Mouse (Mus musculus) forebrain, embryonic 15.5 days (tissue): ENCODE measurements around the gene Hyal5. TPM values are rescaled to one million over a fixed set of nuclear protein-coding genes. Genes with fewer than 3 reads are reported as not detected.

Source experiments
- ATAC-seq: fragments of 200-750 bp; cut with Nextera tagmentation; replicated peaks from 2 replicates; pipeline ENCODE4 v1.8.0; 2017; ENCODE audit warnings: mild to moderate bottlenecking, moderate TSS enrichment, moderate library complexity
- H3K27ac ChIP-seq: fragments of 300-500 bp; sonication (generic); replicated peaks from 2 replicates; pipeline ENCODE4 v1.5.1; 2015; ENCODE audit warnings: mild to moderate bottlenecking, inconsistent platforms
- H3K27me3 ChIP-seq: fragments of 300-500 bp; sonication (generic); 2 replicates; pipeline ENCODE4 v1.6.1; 2015; ENCODE audit warnings: inconsistent platforms
- H3K36me3 ChIP-seq: fragments of 300-500 bp; sonication (generic); 2 replicates; pipeline ENCODE4 v1.6.1; 2015; ENCODE audit warnings: mild to moderate bottlenecking, inconsistent platforms
- H3K4me1 ChIP-seq: fragments of 300-500 bp; sonication (generic); 2 replicates; pipeline ENCODE4 v1.6.1; 2015; ENCODE audit warnings: inconsistent platforms
- H3K4me2 ChIP-seq: fragments of 300-500 bp; sonication (generic); replicated peaks from 2 replicates; pipeline ENCODE4 v1.6.1; 2015; ENCODE audit warnings: mild to moderate bottlenecking, inconsistent platforms
- H3K4me3 ChIP-seq: fragments of 300-500 bp; sonication (generic); 2 replicates; pipeline ENCODE4 v1.5.1; 2015; ENCODE audit warnings: mild to moderate bottlenecking, inconsistent platforms
- H3K9ac ChIP-seq: fragments of 300-500 bp; sonication (generic); replicated peaks from 2 replicates; pipeline ENCODE4 v1.6.1; 2015; ENCODE audit warnings: mild to moderate bottlenecking, inconsistent platforms
- H3K9me3 ChIP-seq: fragments of 300-500 bp; sonication (generic); 2 replicates; pipeline ENCODE4 v1.6.1; 2016; ENCODE audit warnings: inconsistent platforms
- WGBS: fragments of 180-500 bp; shearing (Covaris S2); methylation state at CpG from one replicate; pipeline ENCODE4 v1.1.7; 2015; ENCODE audit warnings: mixed read lengths; 5-methylcytosine and 5-hydroxymethylcytosine counted together
- polyA plus RNA-seq: library from polyadenylated mRNA; unstranded; fragments of >200 nt; fragmentation: Nextera tagmentation; extraction: Ambion mirVana; gene quantifications from 2 replicates; pipeline ENCODE4 v1.2.1, GENCODE M21; 2015

Hyal5 gene
- not detected in 2 replicates for polyA plus RNA-seq

DNA sequence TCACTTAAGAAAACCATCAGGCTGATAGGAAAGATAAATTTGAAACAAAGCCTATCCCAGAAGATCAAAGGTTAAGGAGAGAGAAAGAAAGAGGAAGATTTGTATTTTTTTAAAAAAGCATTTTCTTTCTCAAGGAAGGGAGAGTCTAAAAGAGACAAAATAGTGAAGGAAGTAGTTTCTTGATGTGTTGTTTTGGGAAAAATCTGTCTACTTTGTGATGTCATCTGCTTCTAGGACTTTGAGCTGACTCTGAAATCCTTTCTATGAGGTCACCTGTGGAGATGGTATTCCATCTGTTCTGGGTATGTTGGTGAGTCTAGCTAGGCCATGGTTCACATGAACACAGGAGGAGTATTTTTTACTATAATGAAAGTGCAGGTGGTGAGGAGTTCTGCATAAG is at the start of gene Hyal5:
Gene Hyal5 (plus strand): TSS at position 301 of the 400 bp plus-strand sequence.
- no peaks in the 10 kb centered on the region for H3K27me3 ChIP-seq
- no peaks in the 10 kb centered on the region for H3K9me3 ChIP-seq
- H3K4me1 ChIP-seq: no peaks in the 10 kb centered on the region
- H3K4me2 ChIP-seq: no peak within 1 kb of the TSS
- no peak within 1 kb of the TSS for H3K9ac ChIP-seq
- no peak within 1 kb of the TSS for H3K27ac ChIP-seq
- ATAC-seq: no peak
- H3K36me3 ChIP-seq: no peaks in the 10 kb centered on the region
- no peak within 1 kb of the TSS for H3K4me3 ChIP-seq

DNA sequence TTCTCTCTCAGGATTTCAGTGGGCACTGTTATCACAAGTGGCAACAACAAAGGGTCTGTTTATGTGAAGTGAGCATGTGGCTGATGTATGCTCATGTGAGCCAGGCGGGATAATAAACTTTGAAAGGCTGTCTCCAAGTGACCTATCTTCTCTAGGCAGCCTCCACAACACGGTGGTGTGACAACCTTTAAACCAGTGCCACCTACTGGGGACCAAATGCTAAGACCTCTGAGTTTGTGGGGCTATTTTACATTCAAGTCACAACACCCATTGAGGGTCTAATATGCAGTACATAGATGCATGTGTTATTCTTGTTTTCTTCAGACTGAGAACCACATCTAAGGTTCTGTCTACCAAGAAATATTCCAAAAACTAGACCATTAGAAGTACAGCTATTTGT is 35.7 kb upstream of the Hyal5 start:
- H3K4me3 ChIP-seq: no peak overlapping the region
- no peak for ATAC-seq
- no peaks in the 10 kb centered on the region for H3K27me3 ChIP-seq
- WGBS: 55% methylated on average over 2 of the region's 2 CpGs
- H3K9me3 ChIP-seq: no peaks in the 10 kb centered on the region
- no peak overlapping the region for H3K9ac ChIP-seq
- H3K4me1 ChIP-seq: no peaks in the 10 kb centered on the region
- no peaks in the 10 kb centered on the region for H3K36me3 ChIP-seq
- H3K27ac ChIP-seq: no peak overlapping the region
- no peak overlapping the region for H3K4me2 ChIP-seq

DNA sequence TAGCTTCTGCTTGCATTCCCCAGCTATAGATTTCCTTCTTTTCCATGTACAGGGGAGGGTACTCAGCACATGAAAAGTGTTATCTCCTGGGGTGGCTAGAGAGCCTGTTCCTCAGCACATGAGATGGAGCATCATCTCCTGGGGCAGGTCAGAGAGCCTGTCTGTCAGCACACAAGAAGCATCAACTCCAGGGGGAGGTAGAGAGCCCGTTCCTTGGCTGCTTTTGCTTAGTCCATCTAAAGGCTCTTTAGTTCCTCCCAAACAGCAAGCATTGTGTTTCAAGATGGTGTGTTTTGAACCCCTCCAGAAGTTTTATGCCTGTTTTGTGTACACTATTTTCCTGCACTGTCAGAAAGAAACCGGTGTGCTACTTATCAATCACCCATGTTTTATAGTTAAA is 2.5 kb downstream of the Hyal5 start:
- no peaks in the 10 kb centered on the region for H3K9me3 ChIP-seq
- H3K27me3 ChIP-seq: no peaks in the 10 kb centered on the region
- ATAC-seq: no peak
- H3K4me2 ChIP-seq: no peak overlapping the region
- no peak overlapping the region for H3K27ac ChIP-seq
- WGBS: 45% methylated on average over 2 of the region's 2 CpGs
- no peaks in the 10 kb centered on the region for H3K36me3 ChIP-seq
- no peaks in the 10 kb centered on the region for H3K4me1 ChIP-seq
- no peak overlapping the region for H3K4me3 ChIP-seq
- H3K9ac ChIP-seq: no peak overlapping the region

DNA sequence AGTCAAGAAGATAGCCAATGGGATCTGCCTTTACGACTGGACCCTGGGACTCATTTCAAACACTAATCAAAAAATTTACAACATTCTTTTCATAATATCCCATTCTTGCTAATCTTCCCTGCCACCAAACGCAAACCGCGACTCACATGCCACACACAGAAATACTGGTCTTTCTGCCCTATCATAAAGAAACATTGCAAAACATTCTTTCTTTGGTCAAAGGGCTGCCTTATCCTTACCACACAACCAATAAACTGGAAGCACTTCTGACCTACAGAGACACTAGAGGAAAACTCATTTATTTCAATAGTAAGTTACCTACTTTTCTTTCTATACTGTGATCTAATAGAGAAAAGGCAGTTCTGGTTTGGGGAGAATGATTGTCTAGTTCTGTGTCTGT is 5.9 kb downstream of the Hyal5 start:
- no peak overlapping the region for H3K9ac ChIP-seq
- no peaks in the 10 kb centered on the region for H3K27me3 ChIP-seq
- no peak overlapping the region for H3K4me3 ChIP-seq
- no peaks in the 10 kb centered on the region for H3K36me3 ChIP-seq
- no peak for ATAC-seq
- no peak overlapping the region for H3K4me2 ChIP-seq
- H3K4me1 ChIP-seq: no peaks in the 10 kb centered on the region
- no peaks in the 10 kb centered on the region for H3K9me3 ChIP-seq
- H3K27ac ChIP-seq: no peak overlapping the region
- WGBS: 97% methylated on average over 4 of the region's 4 CpGs

DNA sequence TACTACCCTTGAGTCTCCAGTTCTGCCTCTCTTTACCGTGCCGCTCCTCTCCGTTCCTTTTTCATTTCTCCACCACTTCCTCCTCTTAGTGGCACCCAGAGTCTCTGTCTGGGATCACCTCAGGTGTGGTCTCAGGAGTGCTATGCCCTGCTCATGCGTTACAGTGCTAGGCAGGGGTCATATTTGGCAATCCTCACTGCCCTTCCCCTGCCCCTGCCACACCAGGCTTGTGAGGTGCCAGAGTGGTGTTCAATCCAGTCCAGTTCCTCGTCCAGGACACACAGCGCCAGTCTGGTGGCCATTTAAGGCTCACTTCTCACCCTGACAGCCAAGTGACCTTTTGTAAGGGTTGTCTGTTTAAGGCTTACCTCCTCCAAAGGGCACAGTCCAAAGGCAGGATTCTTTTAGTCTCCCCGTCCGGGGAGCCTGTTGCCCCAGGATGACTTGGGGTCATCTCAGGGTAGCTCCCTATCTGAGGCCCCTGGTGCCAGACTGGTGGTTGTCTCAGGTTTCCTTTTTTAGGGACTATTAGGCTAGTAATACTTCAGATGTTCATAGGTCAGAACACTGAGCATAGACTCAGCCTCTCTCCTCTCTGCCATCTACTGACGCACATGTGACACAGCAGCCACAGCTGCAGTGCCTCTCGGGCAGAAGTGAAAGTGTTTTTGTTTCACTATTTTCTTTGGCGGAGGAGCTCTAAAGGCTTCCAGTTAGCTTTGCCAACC is 36.5 kb downstream of the Hyal5 start:
- no peaks in the 10 kb centered on the region for H3K9me3 ChIP-seq
- H3K4me1 ChIP-seq: no peaks in the 10 kb centered on the region
- no peaks in the 10 kb centered on the region for H3K36me3 ChIP-seq
- peak; percentile 70 for ATAC-seq
- H3K27ac ChIP-seq: no peak overlapping the region
- no peak overlapping the region for H3K4me2 ChIP-seq
- H3K4me3 ChIP-seq: no peak overlapping the region
- no peak overlapping the region for H3K9ac ChIP-seq
- H3K27me3 ChIP-seq: no peaks in the 10 kb centered on the region
- WGBS: 74% methylated on average over 11 of the region's 11 CpGs

DNA sequence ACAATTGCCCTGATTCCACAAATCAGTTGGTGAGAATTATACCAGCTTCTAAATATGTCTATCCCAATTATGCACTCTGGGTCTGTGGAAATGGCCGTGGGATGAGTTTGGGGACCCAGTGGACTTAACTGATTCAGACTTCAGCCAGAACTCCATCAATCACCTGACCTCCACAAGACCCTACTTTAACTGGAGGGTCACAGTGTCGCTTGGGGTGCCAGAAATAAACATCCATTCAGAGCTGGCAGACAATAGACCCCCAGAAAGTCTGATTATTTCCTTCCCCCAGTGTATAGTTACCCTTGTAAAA is 37.0 kb downstream of the Hyal5 start:
- no peak overlapping the region for H3K9ac ChIP-seq
- no peak overlapping the region for H3K4me3 ChIP-seq
- 56% methylated on average over 2 of the region's 2 CpGs for WGBS
- no peaks in the 10 kb centered on the region for H3K4me1 ChIP-seq
- H3K9me3 ChIP-seq: no peaks in the 10 kb centered on the region
- no peak overlapping the region for H3K27ac ChIP-seq
- no peaks in the 10 kb centered on the region for H3K27me3 ChIP-seq
- H3K4me2 ChIP-seq: no peak overlapping the region
- no peaks in the 10 kb centered on the region for H3K36me3 ChIP-seq
- ATAC-seq: peak; percentile 23; the same call in 1 of the 2 replicates

DNA sequence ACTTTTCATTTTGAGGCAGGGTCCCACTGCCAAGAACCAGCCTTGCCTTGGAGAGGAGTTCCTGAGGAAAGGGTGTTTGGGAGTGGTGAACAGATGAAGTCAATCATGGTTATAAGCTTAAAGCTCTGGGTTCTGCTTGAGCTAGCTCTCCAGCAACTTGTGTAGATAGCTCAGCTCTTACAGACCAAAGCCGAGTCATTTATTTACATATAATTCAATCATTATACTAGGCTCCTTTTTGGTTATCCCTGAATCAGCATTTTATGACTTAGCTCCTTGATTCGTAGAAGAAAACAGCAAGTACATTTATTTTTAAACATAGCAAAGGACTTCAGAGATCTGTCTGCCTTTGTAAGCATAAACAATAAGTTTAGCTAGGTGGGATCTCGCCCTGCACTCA is 47.3 kb downstream of the Hyal5 start:
- no peak overlapping the region for H3K27ac ChIP-seq
- H3K36me3 ChIP-seq: no peaks in the 10 kb centered on the region
- no peaks in the 10 kb centered on the region for H3K4me1 ChIP-seq
- 85% methylated on average over 3 of the region's 3 CpGs for WGBS
- no peaks in the 10 kb centered on the region for H3K9me3 ChIP-seq
- no peak overlapping the region for H3K4me3 ChIP-seq
- H3K4me2 ChIP-seq: no peak overlapping the region
- ATAC-seq: no peak
- no peak overlapping the region for H3K9ac ChIP-seq
- no peaks in the 10 kb centered on the region for H3K27me3 ChIP-seq

DNA sequence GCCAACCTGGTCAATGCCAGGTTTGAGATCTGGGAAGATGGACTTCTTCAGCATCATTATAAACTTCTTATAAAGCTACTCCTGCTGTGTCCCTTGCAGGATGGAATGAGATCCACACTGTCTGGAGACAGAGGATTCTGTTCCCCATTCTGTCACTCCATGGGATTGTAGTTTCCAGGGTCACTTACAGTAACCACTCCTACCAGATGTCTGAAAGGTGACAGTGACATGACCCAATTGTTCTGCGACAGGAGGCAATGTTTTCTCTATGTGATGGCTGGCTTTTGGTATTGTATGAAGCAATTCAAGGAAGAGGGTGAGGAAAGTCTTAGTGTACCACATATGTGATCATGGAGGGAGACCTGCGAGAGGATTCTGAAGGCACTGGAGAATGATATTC is 50.0 kb downstream of the Hyal5 start:
- Histone ChIP-seq H3K27ac (no peak overlapping the region), H3K9me3 (no peaks in the 10 kb centered on the region), H3K4me3 (no peak overlapping the region), H3K27me3 (no peaks in the 10 kb centered on the region), H3K9ac (no peak overlapping the region), H3K4me1 (no peaks in the 10 kb centered on the region), H3K36me3 (no peaks in the 10 kb centered on the region), H3K4me2 (no peak overlapping the region)
- no peak for ATAC-seq
- 96% methylated on average over 2 of the region's 2 CpGs for WGBS

DNA sequence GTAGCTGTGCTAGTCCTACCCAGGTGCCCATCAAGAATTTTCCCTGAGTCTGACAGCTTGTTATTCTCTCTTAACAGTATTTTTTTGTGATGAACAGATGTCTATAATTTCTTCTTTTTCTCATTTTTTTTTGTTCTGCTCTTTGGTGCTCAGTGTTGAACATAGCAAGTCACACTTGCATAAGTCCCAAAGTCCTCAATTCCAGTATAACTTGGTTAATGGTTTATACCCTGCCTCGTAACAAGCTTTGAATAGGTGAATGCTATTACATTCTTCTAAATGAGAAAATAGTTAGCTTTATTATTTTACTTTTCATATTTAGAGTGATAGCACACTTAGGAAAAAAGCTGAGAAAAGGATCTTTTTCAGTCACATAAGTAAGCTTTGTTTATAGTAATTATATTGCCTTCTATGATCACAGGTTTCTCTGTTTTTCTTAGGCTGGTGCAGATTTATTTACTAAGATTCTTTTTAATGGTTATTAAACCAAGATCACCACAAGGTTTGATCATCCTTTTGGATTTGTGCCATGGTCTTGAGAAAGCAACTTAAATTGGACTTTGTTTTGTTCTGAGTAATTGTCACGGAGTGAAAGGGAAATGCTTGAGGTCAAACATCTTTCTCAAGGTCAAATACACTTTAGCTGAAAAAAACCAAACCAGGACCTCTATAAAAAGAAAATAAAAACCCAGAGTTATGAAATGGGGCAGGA is 52.4 kb downstream of the Hyal5 start:
- 81% methylated on average over 2 of the region's 2 CpGs for WGBS
- ATAC-seq: no peak

DNA sequence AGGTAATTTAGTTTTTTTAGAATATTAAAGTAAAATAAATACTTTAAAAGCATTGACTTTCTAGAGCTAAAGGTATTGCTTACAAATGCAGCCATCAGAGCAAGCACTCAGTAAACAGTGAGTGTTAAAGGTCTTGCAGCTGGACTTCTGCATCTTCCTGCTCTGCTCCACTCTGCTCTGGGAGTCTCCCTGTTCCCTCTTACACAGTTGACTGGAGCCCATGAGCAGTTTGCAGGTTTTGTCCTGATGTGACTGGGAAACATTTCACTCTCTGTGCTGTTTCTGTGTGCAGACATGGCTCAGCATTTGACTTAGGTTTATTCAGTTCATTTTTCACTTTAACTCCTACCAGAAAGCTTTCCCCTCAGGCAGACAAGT is 52.9 kb downstream of the Hyal5 start:
- Histone ChIP-seq H3K4me2 (no peak overlapping the region), H3K27ac (no peak overlapping the region), H3K4me3 (no peak overlapping the region), H3K9ac (no peak overlapping the region), H3K36me3 (no peaks in the 10 kb centered on the region), H3K9me3 (no peaks in the 10 kb centered on the region), H3K27me3 (no peaks in the 10 kb centered on the region), H3K4me1 (no peaks in the 10 kb centered on the region)
- ATAC-seq: no peak

More for the DNA sequence above, 52.4 kb downstream of the Hyal5 start:
- Histone ChIP-seq H3K4me2 (no peak overlapping the region), H3K4me3 (no peak overlapping the region), H3K36me3 (no peaks in the 10 kb centered on the region), H3K4me1 (no peaks in the 10 kb centered on the region), H3K9ac (no peak overlapping the region), H3K9me3 (no peaks in the 10 kb centered on the region), H3K27ac (no peak overlapping the region), H3K27me3 (no peaks in the 10 kb centered on the region)

DNA sequence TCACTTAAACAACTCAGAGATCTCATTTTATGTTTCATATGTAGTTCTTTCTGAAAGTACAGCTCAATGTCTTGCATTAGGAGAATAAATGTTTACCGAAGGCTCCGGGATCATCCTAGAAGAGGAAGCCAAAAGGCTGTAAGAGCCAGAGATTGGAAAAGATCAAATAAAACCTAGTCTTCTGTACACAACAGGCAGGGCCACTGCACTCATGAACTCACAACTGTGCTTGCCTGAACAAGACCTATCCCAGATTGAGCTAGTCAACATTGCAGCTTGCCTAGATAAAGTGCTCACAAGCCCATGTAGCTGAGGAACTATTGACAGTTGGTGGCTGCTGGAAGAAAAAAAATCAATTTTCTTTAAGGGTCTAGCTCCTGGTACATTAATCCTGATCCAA is 55.8 kb downstream of the Hyal5 start:
- Histone ChIP-seq H3K9me3 (no peaks in the 10 kb centered on the region), H3K27ac (no peak overlapping the region), H3K4me2 (no peak overlapping the region), H3K9ac (no peak overlapping the region), H3K4me1 (no peaks in the 10 kb centered on the region), H3K4me3 (no peak overlapping the region), H3K36me3 (no peaks in the 10 kb centered on the region), H3K27me3 (no peaks in the 10 kb centered on the region)
- no peak for ATAC-seq
- 96% methylated on average over 2 of the region's 2 CpGs for WGBS

DNA sequence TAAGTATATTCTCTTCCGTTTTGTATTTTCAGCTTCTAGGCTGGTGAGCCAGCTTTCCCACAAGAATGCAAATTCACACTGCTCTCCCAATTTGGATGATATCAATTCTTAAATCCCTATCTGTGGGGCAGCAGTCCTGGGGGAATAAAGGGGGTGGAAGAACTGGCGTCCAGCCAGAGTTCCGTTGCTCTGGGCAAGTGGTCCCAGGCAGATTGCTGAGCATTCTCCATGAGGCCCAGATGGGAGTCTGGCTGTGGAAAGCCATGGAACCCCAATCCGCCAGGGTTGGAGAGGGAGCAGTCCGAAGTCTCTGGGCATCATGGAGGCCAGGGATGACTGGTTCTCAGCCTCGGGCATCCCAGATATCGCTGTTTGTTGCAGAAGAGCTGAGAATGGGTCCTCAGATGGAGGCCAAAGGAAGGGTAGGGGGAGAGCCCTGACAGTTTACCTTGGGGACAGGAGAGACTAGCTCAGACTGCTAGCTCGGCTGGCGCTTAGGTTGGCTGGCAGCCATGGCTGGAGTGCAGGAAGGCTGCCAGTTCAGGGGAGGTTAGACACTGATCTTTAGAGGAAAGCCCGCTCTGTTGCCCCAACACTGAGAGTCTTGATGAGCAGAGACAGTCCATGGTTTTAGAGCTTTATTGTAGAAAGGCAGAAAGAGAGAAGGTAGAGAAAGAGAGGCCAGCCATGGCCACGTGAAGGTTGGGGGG is 67.4 kb downstream of the Hyal5 start:
- WGBS: 82% methylated on average over 11 of the region's 11 CpGs
- H3K9ac ChIP-seq: no peak overlapping the region
- ATAC-seq: no peak
- no peaks in the 10 kb centered on the region for H3K27me3 ChIP-seq
- H3K4me2 ChIP-seq: no peak overlapping the region
- no peaks in the 10 kb centered on the region for H3K36me3 ChIP-seq
- no peaks in the 10 kb centered on the region for H3K9me3 ChIP-seq
- H3K27ac ChIP-seq: no peak overlapping the region
- no peak overlapping the region for H3K4me3 ChIP-seq
- no peaks in the 10 kb centered on the region for H3K4me1 ChIP-seq
